Mouse (Mus musculus): ENCODE data around the gene Pnliprp2. TPM values are rescaled to one million over a fixed set of nuclear protein-coding genes. Genes with fewer than 3 reads are reported as not detected.

The Pnliprp2 gene
- polyA plus RNA-seq, 1 experiment from 2014 or later = 1.1 TPM

GRCm38 (mm10) chr19:58810536-58810935, 51.0 kb downstream of the Pnliprp2 start:
- no peaks in the 10 kb centered on the region for H3K36me3 ChIP-seq (ENCODE audit: control insufficient read depth, insufficient read depth, low read length)
- WGBS = 71% methylated on average over 5 of the region's 5 CpGs
- ATAC-seq (ENCODE audit: insufficient number of reproducible peaks, insufficient read depth, low FRiP score, low read depth) = no peak

GRCm38 (mm10) chr19:58815179-58815922, 55.8 kb downstream of the Pnliprp2 start:
- Histone ChIP-seq H3K36me3 (ENCODE audit: control insufficient read depth, insufficient read depth, low read length) (no peaks in the 10 kb centered on the region), H3K9ac (replicated peaks; ENCODE audit: low read depth, low read length) (no peak overlapping the region), H3K4me3 (ENCODE audit: low read depth, low read length) (no peak overlapping the region), H3K4me2 (replicated peaks; ENCODE audit: low read depth, low read length) (no peak overlapping the region), H3K27ac (ENCODE audit: low read length) (no peak overlapping the region), H3K9me3 (ENCODE audit: control insufficient read depth, low read depth, low read length) (no peaks in the 10 kb centered on the region), H3K4me1 (ENCODE audit: control insufficient read depth, insufficient read depth, low read length) (no peaks in the 10 kb centered on the region), H3K27me3 (ENCODE audit: control insufficient read depth, insufficient read depth, low read length) (no peaks in the 10 kb centered on the region)
- WGBS = 83% methylated on average over 13 of the region's 13 CpGs
- ATAC-seq (ENCODE audit: insufficient number of reproducible peaks, insufficient read depth, low FRiP score, low read depth) = no peak

More at GRCm38 (mm10) chr19:58810536-58810935, 51.0 kb downstream of the Pnliprp2 start:
- H3K27me3 ChIP-seq (ENCODE audit: control insufficient read depth, insufficient read depth, low read length) = no peaks in the 10 kb centered on the region
- H3K9ac ChIP-seq (replicated peaks; ENCODE audit: low read depth, low read length) = no peak overlapping the region
- H3K4me1 ChIP-seq (ENCODE audit: control insufficient read depth, insufficient read depth, low read length) = no peaks in the 10 kb centered on the region
- no peaks in the 10 kb centered on the region for H3K9me3 ChIP-seq (ENCODE audit: control insufficient read depth, low read depth, low read length)
- H3K4me3 ChIP-seq (ENCODE audit: low read depth, low read length) = no peak overlapping the region
- H3K4me2 ChIP-seq (replicated peaks; ENCODE audit: low read depth, low read length) = no peak overlapping the region
- H3K27ac ChIP-seq (ENCODE audit: low read length) = no peak overlapping the region

- no peak overlapping the region for H3K9ac ChIP-seq (replicated peaks; ENCODE audit: low read depth, low read length)
- peak; percentile 14; the same call in 1 of the 2 replicates for ATAC-seq (ENCODE audit: insufficient number of reproducible peaks, insufficient read depth, low FRiP score, low read depth)
- WGBS = 56% methylated on average over 17 of the region's 17 CpGs
- no peaks in the 10 kb centered on the region for H3K9me3 ChIP-seq (ENCODE audit: control insufficient read depth, low read depth, low read length)
- no peaks in the 10 kb centered on the region for H3K4me1 ChIP-seq (ENCODE audit: control insufficient read depth, insufficient read depth, low read length)
- H3K4me2 ChIP-seq (replicated peaks; ENCODE audit: low read depth, low read length) = no peak overlapping the region
- no peaks in the 10 kb centered on the region for H3K27me3 ChIP-seq (ENCODE audit: control insufficient read depth, insufficient read depth, low read length)
- no peak overlapping the region for H3K27ac ChIP-seq (ENCODE audit: low read length)
- no peak overlapping the region for H3K4me3 ChIP-seq (ENCODE audit: low read depth, low read length)
- no peaks in the 10 kb centered on the region for H3K36me3 ChIP-seq (ENCODE audit: control insufficient read depth, insufficient read depth, low read length)
These were observed 57.0 kb downstream of the Pnliprp2 start for GRCm38 (mm10) chr19:58816453-58817041.

- H3K4me3 ChIP-seq (ENCODE audit: low read depth, low read length) = no peak overlapping the region
- H3K27me3 ChIP-seq (ENCODE audit: control insufficient read depth, insufficient read depth, low read length) = no peaks in the 10 kb centered on the region
- H3K4me2 ChIP-seq (replicated peaks; ENCODE audit: low read depth, low read length) = no peak overlapping the region
- H3K9me3 ChIP-seq (ENCODE audit: control insufficient read depth, low read depth, low read length) = no peaks in the 10 kb centered on the region
- no peak for ATAC-seq (ENCODE audit: insufficient number of reproducible peaks, insufficient read depth, low FRiP score, low read depth)
- no peak overlapping the region for H3K27ac ChIP-seq (ENCODE audit: low read length)
- no peak overlapping the region for H3K9ac ChIP-seq (replicated peaks; ENCODE audit: low read depth, low read length)
- WGBS = 83% methylated on average over 11 of the region's 11 CpGs
- H3K36me3 ChIP-seq (ENCODE audit: control insufficient read depth, insufficient read depth, low read length) = no peaks in the 10 kb centered on the region
- H3K4me1 ChIP-seq (ENCODE audit: control insufficient read depth, insufficient read depth, low read length) = no peaks in the 10 kb centered on the region
These were observed 57.9 kb downstream of the Pnliprp2 start for GRCm38 (mm10) chr19:58817398-58817797.

- no peaks in the 10 kb centered on the region for H3K9me3 ChIP-seq (ENCODE audit: control insufficient read depth, low read depth, low read length)
- H3K36me3 ChIP-seq (ENCODE audit: control insufficient read depth, insufficient read depth, low read length) = no peaks in the 10 kb centered on the region
- no peak overlapping the region for H3K27ac ChIP-seq (ENCODE audit: low read length)
- no peak overlapping the region for H3K9ac ChIP-seq (replicated peaks; ENCODE audit: low read depth, low read length)
- no peaks in the 10 kb centered on the region for H3K27me3 ChIP-seq (ENCODE audit: control insufficient read depth, insufficient read depth, low read length)
- H3K4me3 ChIP-seq (ENCODE audit: low read depth, low read length) = no peak overlapping the region
- no peaks in the 10 kb centered on the region for H3K4me1 ChIP-seq (ENCODE audit: control insufficient read depth, insufficient read depth, low read length)
- 71% methylated on average over 14 of the region's 14 CpGs for WGBS
- no peak overlapping the region for H3K4me2 ChIP-seq (replicated peaks; ENCODE audit: low read depth, low read length)
- ATAC-seq (ENCODE audit: insufficient number of reproducible peaks, insufficient read depth, low FRiP score, low read depth) = no peak
These were observed 59.3 kb downstream of the Pnliprp2 start for GRCm38 (mm10) chr19:58818571-58819415.

- Histone ChIP-seq H3K4me1 (ENCODE audit: control insufficient read depth, insufficient read depth, low read length) (no peaks in the 10 kb centered on the region), H3K27me3 (ENCODE audit: control insufficient read depth, insufficient read depth, low read length) (no peaks in the 10 kb centered on the region), H3K36me3 (ENCODE audit: control insufficient read depth, insufficient read depth, low read length) (no peaks in the 10 kb centered on the region), H3K9ac (replicated peaks; ENCODE audit: low read depth, low read length) (no peak overlapping the region), H3K4me2 (replicated peaks; ENCODE audit: low read depth, low read length) (no peak overlapping the region), H3K27ac (ENCODE audit: low read length) (no peak overlapping the region), H3K9me3 (ENCODE audit: control insufficient read depth, low read depth, low read length) (no peaks in the 10 kb centered on the region), H3K4me3 (ENCODE audit: low read depth, low read length) (no peak overlapping the region)
- 75% methylated on average over 20 of the region's 20 CpGs for WGBS
- ATAC-seq (ENCODE audit: insufficient number of reproducible peaks, insufficient read depth, low FRiP score, low read depth) = no peak
These were observed 63.1 kb downstream of the Pnliprp2 start for GRCm38 (mm10) chr19:58822454-58823200.

GRCm38 (mm10) chr19:58823301-58823700, 63.8 kb downstream of the Pnliprp2 start:
- WGBS = 74% methylated on average over 3 of the region's 3 CpGs

GRCm38 (mm10) chr19:58824316-58824715, 64.8 kb downstream of the Pnliprp2 start:
- no peak overlapping the region for H3K4me3 ChIP-seq (ENCODE audit: low read depth, low read length)
- no peak overlapping the region for H3K4me2 ChIP-seq (replicated peaks; ENCODE audit: low read depth, low read length)
- H3K36me3 ChIP-seq (ENCODE audit: control insufficient read depth, insufficient read depth, low read length) = no peaks in the 10 kb centered on the region
- no peaks in the 10 kb centered on the region for H3K27me3 ChIP-seq (ENCODE audit: control insufficient read depth, insufficient read depth, low read length)
- no peak overlapping the region for H3K9ac ChIP-seq (replicated peaks; ENCODE audit: low read depth, low read length)
- no peak for ATAC-seq (ENCODE audit: insufficient number of reproducible peaks, insufficient read depth, low FRiP score, low read depth)
- no peaks in the 10 kb centered on the region for H3K9me3 ChIP-seq (ENCODE audit: control insufficient read depth, low read depth, low read length)
- no peak overlapping the region for H3K27ac ChIP-seq (ENCODE audit: low read length)
- no peaks in the 10 kb centered on the region for H3K4me1 ChIP-seq (ENCODE audit: control insufficient read depth, insufficient read depth, low read length)
- 50% methylated on average over 1 of the region's 1 CpGs for WGBS

More at GRCm38 (mm10) chr19:58823301-58823700, 63.8 kb downstream of the Pnliprp2 start:
- Histone ChIP-seq H3K27me3 (ENCODE audit: control insufficient read depth, insufficient read depth, low read length) (no peaks in the 10 kb centered on the region), H3K4me1 (ENCODE audit: control insufficient read depth, insufficient read depth, low read length) (no peaks in the 10 kb centered on the region), H3K4me2 (replicated peaks; ENCODE audit: low read depth, low read length) (no peak overlapping the region), H3K9ac (replicated peaks; ENCODE audit: low read depth, low read length) (no peak overlapping the region), H3K4me3 (ENCODE audit: low read depth, low read length) (no peak overlapping the region), H3K36me3 (ENCODE audit: control insufficient read depth, insufficient read depth, low read length) (no peaks in the 10 kb centered on the region), H3K9me3 (ENCODE audit: control insufficient read depth, low read depth, low read length) (no peaks in the 10 kb centered on the region), H3K27ac (ENCODE audit: low read length) (no peak overlapping the region)
- no peak for ATAC-seq (ENCODE audit: insufficient number of reproducible peaks, insufficient read depth, low FRiP score, low read depth)
